Mouse (Mus musculus): ENCODE results near the gene Col7a1. TPM values are rescaled to one million over a fixed set of nuclear protein-coding genes. Genes with fewer than 3 reads are reported as not detected.

Gene Col7a1
- polyA plus RNA-seq, 1 experiment from 2014 or later, result 6.2 TPM

DNA sequence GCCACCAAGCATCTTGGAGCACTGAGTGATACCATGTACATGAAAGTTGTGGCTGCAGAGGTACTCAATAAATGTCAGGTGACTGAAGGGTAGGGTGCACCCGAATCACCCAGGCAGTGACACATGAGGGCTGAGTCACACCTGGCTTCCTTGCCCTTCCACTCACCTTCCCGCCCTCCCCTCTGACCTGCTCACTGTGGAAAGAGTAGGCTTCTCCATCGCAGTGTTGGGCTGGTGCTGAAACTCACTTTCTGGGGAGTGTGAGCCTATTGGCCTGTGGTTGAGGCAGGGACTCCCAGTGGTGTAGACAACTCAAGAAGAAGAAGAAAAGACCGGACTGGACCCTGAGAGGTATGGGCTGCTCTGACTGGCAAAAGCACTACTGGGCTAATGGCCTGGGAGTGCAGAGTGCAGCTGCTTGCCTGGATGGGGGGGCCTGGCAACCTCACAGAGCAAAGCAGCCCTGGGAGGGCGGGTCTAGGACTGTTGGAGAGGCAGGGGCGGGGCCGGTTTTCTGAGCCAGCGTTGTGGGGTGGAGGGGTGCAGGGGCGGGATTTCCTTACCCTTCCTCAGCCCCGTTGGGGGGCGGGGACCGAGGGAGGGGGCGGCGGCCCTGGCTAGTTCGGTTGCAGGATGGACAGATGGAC, 34.4 kb downstream of the Col7a1 start:
- ATAC-seq (ENCODE audit: low FRiP score, low TSS enrichment), result peak; percentile 36; the same call in 1 of the 2 replicates
- H3K36me3 ChIP-seq (ENCODE audit: control insufficient read depth, insufficient read depth, low read length), result no peaks in the 10 kb centered on the region
- H3K9me3 ChIP-seq (ENCODE audit: control insufficient read depth, low read length), result no peaks in the 10 kb centered on the region
- peak overlapping the region; percentile 15; the same call in 1 of the 2 replicates for H3K4me3 ChIP-seq (ENCODE audit: low read depth, low read length)
- 0 out of 2 replicates have a peak, but pooled peaks cover 4% of the 10 kb centered on the region for H3K4me1 ChIP-seq (replicated peaks; ENCODE audit: control insufficient read depth, insufficient read depth)
- DNase-seq (ENCODE audit: low spot score), result peak; percentile 60
- H3K27me3 ChIP-seq (ENCODE audit: control insufficient read depth, insufficient read depth, low read length), result no peaks in the 10 kb centered on the region
- WGBS, result 17% methylated on average over 11 of the region's 15 CpGs
- TF ChIP-seq EP300 (optimal IDR thresholded peaks at IDR 0.05) (no peak), CTCF (IDR thresholded peaks at IDR 0.05; ENCODE audit: low read depth) (no peak)
- H3K27ac ChIP-seq (replicated peaks), result peak overlapping the region; percentile 96
- peak overlapping the region; percentile 44 for H3K4me2 ChIP-seq (replicated peaks; ENCODE audit: low read depth)
- H3K9ac ChIP-seq (ENCODE audit: low read length), result peak overlapping the region; percentile 24; the same call in 1 of the 2 replicates

- H3K27ac ChIP-seq (replicated peaks), result peak overlapping the region; percentile 96
- 61% methylated on average over 4 of the region's 4 CpGs for WGBS
Observed at GRCm38 (mm10) chr9:108989802-108990461, 36.5 kb downstream of the Col7a1 start.

DNA sequence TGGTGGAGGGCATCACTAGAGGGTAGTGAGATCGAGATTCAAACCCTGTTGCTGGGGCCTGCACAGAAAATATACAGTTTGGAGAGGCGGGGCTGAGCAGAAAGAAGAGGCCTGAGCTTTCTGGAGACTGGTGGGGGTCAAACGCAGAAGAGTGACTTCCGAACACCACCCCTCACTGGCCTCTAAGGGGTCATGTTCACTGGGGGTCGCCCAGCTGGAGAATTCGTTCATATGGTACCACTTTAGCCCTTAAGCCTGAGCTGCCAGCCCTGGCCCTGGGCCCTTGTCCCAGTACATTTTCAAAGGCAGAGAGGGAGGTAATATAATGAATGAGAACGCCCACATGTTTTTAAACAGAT, 37.1 kb downstream of the Col7a1 start:
- Histone ChIP-seq H3K27ac (replicated peaks) (peak overlapping the region; percentile 96), H3K4me3 (ENCODE audit: low read depth, low read length) (no peak overlapping the region), H3K36me3 (ENCODE audit: control insufficient read depth, insufficient read depth, low read length) (no peaks in the 10 kb centered on the region), H3K4me2 (replicated peaks; ENCODE audit: low read depth) (peak overlapping the region; percentile 5; the same call in 1 of the 2 replicates), H3K27me3 (ENCODE audit: control insufficient read depth, insufficient read depth, low read length) (no peaks in the 10 kb centered on the region), H3K9me3 (ENCODE audit: control insufficient read depth, low read length) (no peaks in the 10 kb centered on the region), H3K9ac (ENCODE audit: low read length) (no peak overlapping the region), H3K4me1 (replicated peaks; ENCODE audit: control insufficient read depth, insufficient read depth) (0 out of 2 replicates have a peak, but pooled peaks cover 4% of the 10 kb centered on the region)
- ATAC-seq (ENCODE audit: low FRiP score, low TSS enrichment) (no peak), DNase-seq (ENCODE audit: low spot score) (no peak)
- no peak for TF ChIP-seq CTCF (IDR thresholded peaks at IDR 0.05; ENCODE audit: low read depth)
- TF ChIP-seq EP300 (optimal IDR thresholded peaks at IDR 0.05), result no peak
- 62% methylated on average over 7 of the region's 7 CpGs for WGBS

More at GRCm38 (mm10) chr9:108989802-108990461, 36.5 kb downstream of the Col7a1 start:
- no peaks in the 10 kb centered on the region for H3K36me3 ChIP-seq (ENCODE audit: control insufficient read depth, insufficient read depth, low read length)
- H3K4me3 ChIP-seq (ENCODE audit: low read depth, low read length), result no peak overlapping the region
- H3K4me1 ChIP-seq (replicated peaks; ENCODE audit: control insufficient read depth, insufficient read depth), result 0 out of 2 replicates have a peak, but pooled peaks cover 4% of the 10 kb centered on the region
- H3K27me3 ChIP-seq (ENCODE audit: control insufficient read depth, insufficient read depth, low read length), result no peaks in the 10 kb centered on the region
- H3K9me3 ChIP-seq (ENCODE audit: control insufficient read depth, low read length), result no peaks in the 10 kb centered on the region
- TF ChIP-seq EP300 (optimal IDR thresholded peaks at IDR 0.05), result no peak
- TF ChIP-seq CTCF (IDR thresholded peaks at IDR 0.05; ENCODE audit: low read depth), result no peak
- DNase-seq (ENCODE audit: low spot score) (no peak), ATAC-seq (ENCODE audit: low FRiP score, low TSS enrichment) (no peak)
- no peak overlapping the region for H3K9ac ChIP-seq (ENCODE audit: low read length)
- 0 out of 2 replicates have a peak overlapping the region, but pooled peaks have one; percentile 6 for H3K4me2 ChIP-seq (replicated peaks; ENCODE audit: low read depth)

GRCm38 (mm10) chr9:108991428-108992084, 38.2 kb downstream of the Col7a1 start, which contains the start of gene Pfkfb4:
TSS of gene Pfkfb4 (plus strand) at chr9:108991778.
- WGBS, result under 1% methylated on average over 31 of the region's 31 CpGs
- H3K4me3 ChIP-seq (ENCODE audit: low read depth, low read length), result peak within 1 kb of the TSS; percentile 54

DNA sequence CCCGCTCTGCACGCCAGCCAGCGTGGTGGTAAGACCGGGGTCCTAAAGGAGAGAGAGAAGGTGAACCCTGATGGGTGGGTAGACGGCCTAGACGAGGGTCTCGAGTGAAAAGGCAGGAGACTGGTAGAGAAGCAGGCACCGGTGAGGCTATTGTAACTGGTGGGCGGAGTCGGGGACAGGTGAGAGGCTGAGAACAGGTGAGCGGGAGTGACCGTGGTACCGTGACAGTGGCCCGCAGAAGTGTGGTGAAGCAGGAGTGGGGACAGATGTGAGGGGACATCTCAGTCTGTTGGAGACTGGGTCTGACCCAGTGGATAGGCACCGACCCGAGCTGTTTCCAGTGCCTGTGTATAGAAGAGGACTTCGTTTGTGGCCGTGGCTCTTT, 38.7 kb downstream of the Col7a1 start:
- Histone ChIP-seq H3K27me3 (ENCODE audit: control insufficient read depth, insufficient read depth, low read length) (no peaks in the 10 kb centered on the region), H3K27ac (replicated peaks) (peak overlapping the region; percentile 5; the same call in 1 of the 2 replicates), H3K9me3 (ENCODE audit: control insufficient read depth, low read length) (no peaks in the 10 kb centered on the region), H3K4me1 (replicated peaks; ENCODE audit: control insufficient read depth, insufficient read depth) (0 out of 2 replicates have a peak, but pooled peaks cover 4% of the 10 kb centered on the region), H3K4me2 (replicated peaks; ENCODE audit: low read depth) (peak overlapping the region; percentile 77), H3K9ac (ENCODE audit: low read length) (peak overlapping the region; percentile 60), H3K4me3 (ENCODE audit: low read depth, low read length) (peak overlapping the region; percentile 54), H3K36me3 (ENCODE audit: control insufficient read depth, insufficient read depth, low read length) (no peaks in the 10 kb centered on the region)
- WGBS, result 12% methylated on average over 18 of the region's 18 CpGs
- peak; percentile 3 for ATAC-seq (ENCODE audit: low FRiP score, low TSS enrichment)
- TF ChIP-seq EP300 (optimal IDR thresholded peaks at IDR 0.05) (no peak), CTCF (IDR thresholded peaks at IDR 0.05; ENCODE audit: low read depth) (no peak)
- no peak for DNase-seq (ENCODE audit: low spot score)

More at GRCm38 (mm10) chr9:108991428-108992084, 38.2 kb downstream of the Col7a1 start, which contains the start of gene Pfkfb4:
- Histone ChIP-seq H3K4me2 (replicated peaks; ENCODE audit: low read depth) (peak within 1 kb of the TSS; percentile 77), H3K9me3 (ENCODE audit: control insufficient read depth, low read length) (no peaks in the 10 kb centered on the region), H3K4me1 (replicated peaks; ENCODE audit: control insufficient read depth, insufficient read depth) (0 out of 2 replicates have a peak, but pooled peaks cover 4% of the 10 kb centered on the region), H3K27ac (replicated peaks) (peak within 1 kb of the TSS; percentile 96), H3K36me3 (ENCODE audit: control insufficient read depth, insufficient read depth, low read length) (no peaks in the 10 kb centered on the region), H3K27me3 (ENCODE audit: control insufficient read depth, insufficient read depth, low read length) (no peaks in the 10 kb centered on the region), H3K9ac (ENCODE audit: low read length) (peak within 1 kb of the TSS; percentile 63)
- DNase-seq (ENCODE audit: low spot score) (peak; percentile 97), ATAC-seq (ENCODE audit: low FRiP score, low TSS enrichment) (peak; percentile 95)
- TF ChIP-seq EP300 (optimal IDR thresholded peaks at IDR 0.05) (no peak), CTCF (IDR thresholded peaks at IDR 0.05; ENCODE audit: low read depth) (no peak)
